Mouse (Mus musculus): Measurements from ENCODE around the gene Gucy2f. TPM values are rescaled to one million over a fixed set of nuclear protein-coding genes. Genes with fewer than 3 reads are reported as not detected.
"Not testable (repeated sequence)": the region's sequence is repeated elsewhere in the genome, so short reads cannot be mapped to it uniquely, and the experiment has no call there.

The Gucy2f gene
- polyA plus RNA-seq (2012; rRNA removed) (not detected in 2 replicates), polyA plus RNA-seq (2014; fragmentation: Nextera tagmentation; extraction: Ambion mirVana) (not detected in 2 replicates)

DNA sequence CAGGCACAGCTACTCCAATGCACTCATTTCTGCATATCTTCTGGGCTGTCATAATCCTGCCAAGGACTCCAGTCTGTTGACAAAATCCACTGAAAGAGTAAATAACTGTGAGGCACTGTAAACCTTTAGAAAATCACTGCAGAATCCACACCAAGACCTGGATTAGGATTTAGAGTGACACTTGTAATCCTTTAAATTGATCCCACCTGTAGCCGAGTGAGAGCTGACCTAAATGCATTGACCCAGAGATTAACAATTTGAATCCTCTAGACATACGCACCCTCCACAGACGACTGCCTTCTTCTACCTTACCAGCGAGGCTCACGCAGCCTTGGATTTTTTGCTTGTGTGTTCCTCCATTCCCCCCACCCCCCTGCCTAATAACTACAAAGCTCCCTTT, at the start of gene Gucy2f:
Gucy2f (minus strand) TSS at position 101 of the 400 bp plus-strand sequence.
- DNase-seq (ENCODE audit: low read depth in 3 of 3, low spot score in 3 of 3): no peak
- Histone ChIP-seq H3K36me3 (replicated peaks; ENCODE audit: control insufficient read depth, insufficient read depth, low read depth) (no peaks in the 10 kb centered on the region), H3K4me1 (replicated peaks; ENCODE audit: control insufficient read depth in 2 of 2, insufficient read depth in 2 of 2, low read length in 1 of 2) (no peaks in the 10 kb centered on the region), H3K4me2 (ENCODE audit: low read depth) (no peak within 1 kb of the TSS), H3K27ac (no peak within 1 kb of the TSS), H3K4me3 (ENCODE audit: insufficient read depth in 1 of 2, low read depth in 2 of 2, low read length in 2 of 2) (no peak within 1 kb of the TSS), H3K27me3 (ENCODE audit: control insufficient read depth, insufficient read depth, low read length) (no peaks in the 10 kb centered on the region), H3K9ac (replicated peaks) (no peak within 1 kb of the TSS), H3K9me3 (ENCODE audit: control insufficient read depth, low read length) (no peaks in the 10 kb centered on the region)
- ATAC-seq (ENCODE audit: insufficient read depth): no peak
- 44% methylated on average over 5 of the region's 5 CpGs for WGBS (ENCODE audit: insufficient replicate concordance)
- no peak for TF ChIP-seq EP300 (IDR thresholded peaks at IDR 0.05; ENCODE audit: low read depth)
- TF ChIP-seq CTCF (IDR thresholded peaks at IDR 0.05; ENCODE audit: low read depth): no peak

DNA sequence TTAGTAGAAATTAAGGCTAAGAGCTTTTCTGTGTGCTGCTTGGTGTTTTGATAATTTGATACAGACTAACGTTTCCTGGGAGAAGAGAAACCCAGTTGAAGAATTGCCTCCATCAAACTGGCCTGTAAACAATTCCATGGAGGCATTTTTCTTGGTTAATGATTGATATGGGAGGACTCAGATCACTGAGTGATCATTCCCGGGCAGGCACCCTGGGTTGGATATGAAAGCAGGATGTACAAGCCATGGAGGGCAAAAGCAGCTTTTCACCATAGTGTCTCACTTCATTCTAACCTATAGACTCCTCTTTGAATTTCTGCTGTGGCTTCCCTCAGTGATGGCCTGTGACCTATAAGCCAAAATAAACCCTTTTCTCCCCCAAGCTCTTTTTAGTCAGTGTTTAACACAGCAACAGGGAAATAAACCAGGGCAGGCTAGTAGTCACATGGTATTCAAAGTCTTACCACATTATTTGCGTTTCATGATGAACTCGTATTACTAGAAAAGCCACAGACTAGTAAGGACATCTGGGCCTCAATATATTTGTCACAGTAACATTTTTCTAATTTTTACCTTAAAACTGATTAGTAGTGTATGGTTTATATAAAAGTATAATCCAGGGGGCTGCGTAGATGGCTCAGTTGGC, 49.1 kb upstream of the Gucy2f start:
- no peaks in the 10 kb centered on the region for H3K36me3 ChIP-seq (replicated peaks; ENCODE audit: control insufficient read depth, insufficient read depth, low read depth)
- ATAC-seq (ENCODE audit: insufficient read depth) (no peak), DNase-seq (ENCODE audit: low read depth in 3 of 3, low spot score in 3 of 3) (no peak)
- H3K4me1 ChIP-seq (replicated peaks; ENCODE audit: control insufficient read depth in 2 of 2, insufficient read depth in 2 of 2, low read length in 1 of 2): no peaks in the 10 kb centered on the region
- H3K9me3 ChIP-seq (ENCODE audit: control insufficient read depth, low read length): no peaks in the 10 kb centered on the region
- H3K27me3 ChIP-seq (ENCODE audit: control insufficient read depth, insufficient read depth, low read length): no peaks in the 10 kb centered on the region
- no peak for TF ChIP-seq EP300 (IDR thresholded peaks at IDR 0.05; ENCODE audit: low read depth)
- no peak for TF ChIP-seq CTCF (IDR thresholded peaks at IDR 0.05; ENCODE audit: low read depth)
- no peak overlapping the region for H3K4me2 ChIP-seq (ENCODE audit: low read depth)
- no peak overlapping the region for H3K9ac ChIP-seq (replicated peaks)
- 64% methylated on average over 5 of the region's 5 CpGs for WGBS (ENCODE audit: insufficient replicate concordance)
- H3K4me3 ChIP-seq (ENCODE audit: insufficient read depth in 1 of 2, low read depth in 2 of 2, low read length in 2 of 2): no peak overlapping the region
- H3K27ac ChIP-seq: no peak overlapping the region

GRCm38 (mm10) chrX:142237101-142237500, 40.4 kb upstream of the Gucy2f start:
- TF ChIP-seq EP300 (IDR thresholded peaks at IDR 0.05; ENCODE audit: low read depth) (no peak), CTCF (IDR thresholded peaks at IDR 0.05; ENCODE audit: low read depth) (no peak)
- H3K36me3 ChIP-seq (replicated peaks; ENCODE audit: control insufficient read depth, insufficient read depth, low read depth): no peaks in the 10 kb centered on the region
- H3K4me2 ChIP-seq (ENCODE audit: low read depth): no peak overlapping the region
- ATAC-seq (ENCODE audit: insufficient read depth): no peak
- H3K4me3 ChIP-seq (ENCODE audit: insufficient read depth in 1 of 2, low read depth in 2 of 2, low read length in 2 of 2): no peak overlapping the region
- no peaks in the 10 kb centered on the region for H3K4me1 ChIP-seq (replicated peaks; ENCODE audit: control insufficient read depth in 2 of 2, insufficient read depth in 2 of 2, low read length in 1 of 2)
- no peak for DNase-seq (ENCODE audit: low read depth in 3 of 3, low spot score in 3 of 3)
- H3K27me3 ChIP-seq (ENCODE audit: control insufficient read depth, insufficient read depth, low read length): no peaks in the 10 kb centered on the region
- no peak overlapping the region for H3K9ac ChIP-seq (replicated peaks)
- no peaks in the 10 kb centered on the region for H3K9me3 ChIP-seq (ENCODE audit: control insufficient read depth, low read length)
- no peak overlapping the region for H3K27ac ChIP-seq
- 40% methylated on average over 2 of the region's 2 CpGs for WGBS (ENCODE audit: insufficient replicate concordance)

GRCm38 (mm10) chrX:142236146-142236545, 39.4 kb upstream of the Gucy2f start:
- not testable (repeated sequence) for H3K9me3 ChIP-seq (ENCODE audit: control insufficient read depth, low read length); H3K4me2 ChIP-seq (ENCODE audit: low read depth); H3K4me3 ChIP-seq (ENCODE audit: insufficient read depth in 1 of 2, low read depth in 2 of 2, low read length in 2 of 2); H3K36me3 ChIP-seq (replicated peaks; ENCODE audit: control insufficient read depth, insufficient read depth, low read depth); H3K27me3 ChIP-seq (ENCODE audit: control insufficient read depth, insufficient read depth, low read length); DNase-seq (ENCODE audit: low read depth in 3 of 3, low spot score in 3 of 3); H3K27ac ChIP-seq; ATAC-seq (ENCODE audit: insufficient read depth); H3K4me1 ChIP-seq (replicated peaks; ENCODE audit: control insufficient read depth in 2 of 2, insufficient read depth in 2 of 2, low read length in 1 of 2); H3K9ac ChIP-seq (replicated peaks)
- whole genome bisulfite sequencing (ENCODE audit: insufficient replicate concordance): 50% methylated on average over 1 of the region's 1 CpGs

DNA sequence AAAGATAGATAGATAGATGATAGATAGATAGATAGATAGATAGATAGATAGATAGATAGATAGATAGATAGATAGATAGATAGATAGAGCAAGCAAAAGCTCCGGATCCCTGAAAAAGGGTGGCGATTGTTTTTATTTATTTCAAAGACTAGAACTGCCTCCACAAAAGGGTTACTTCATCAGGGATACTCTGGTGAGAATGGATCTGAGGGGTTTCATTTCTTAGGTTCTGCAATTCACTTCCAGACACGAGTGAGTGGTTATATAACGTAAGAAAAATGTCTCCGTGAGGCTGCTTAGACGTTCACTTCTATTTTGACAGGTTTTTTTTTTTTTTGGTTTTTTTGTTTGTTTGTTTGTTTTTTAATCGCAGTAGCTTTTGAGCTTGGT, 32.0 kb upstream of the Gucy2f start:
- no peak for DNase-seq (ENCODE audit: low read depth in 3 of 3, low spot score in 3 of 3)
- TF ChIP-seq EP300 (IDR thresholded peaks at IDR 0.05; ENCODE audit: low read depth) (no peak), CTCF (IDR thresholded peaks at IDR 0.05; ENCODE audit: low read depth) (no peak)
- 0 out of 2 replicates have a peak overlapping the region, but pooled peaks have one; percentile 13 for H3K9ac ChIP-seq (replicated peaks)
- no peaks in the 10 kb centered on the region for H3K9me3 ChIP-seq (ENCODE audit: control insufficient read depth, low read length)
- no peaks in the 10 kb centered on the region for H3K36me3 ChIP-seq (replicated peaks; ENCODE audit: control insufficient read depth, insufficient read depth, low read depth)
- 42% methylated on average over 7 of the region's 7 CpGs for WGBS (ENCODE audit: insufficient replicate concordance)
- no peaks in the 10 kb centered on the region for H3K4me1 ChIP-seq (replicated peaks; ENCODE audit: control insufficient read depth in 2 of 2, insufficient read depth in 2 of 2, low read length in 1 of 2)
- H3K27ac ChIP-seq: no peak overlapping the region
- ATAC-seq (ENCODE audit: insufficient read depth): no peak
- H3K27me3 ChIP-seq (ENCODE audit: control insufficient read depth, insufficient read depth, low read length): no peaks in the 10 kb centered on the region
- H3K4me2 ChIP-seq (ENCODE audit: low read depth): peak overlapping the region; percentile 64
- H3K4me3 ChIP-seq (ENCODE audit: insufficient read depth in 1 of 2, low read depth in 2 of 2, low read length in 2 of 2): peak overlapping the region; percentile 45 to 52; a peak in 3 of 4 replicates
